Mouse (Mus musculus) mammary gland, adult 2 months (tissue): ENCODE data around the gene Noxa1. TPM values are rescaled to one million over a fixed set of nuclear protein-coding genes. Genes with fewer than 3 reads are reported as not detected.

Source experiments
- polyA plus RNA-seq: library from polyadenylated mRNA; depleted of rRNA; stranded (reverse); fragments of >200 nt; gene quantifications from 2 replicates; pipeline ENCODE4 v1.2.3, GENCODE M21; 2012; ENCODE audit warnings: low replicate concordance; rRNA removed

Noxa1 gene
- 0.07 and 0.16 TPM in 2 replicates for polyA plus RNA-seq

GRCm38 (mm10) chr2:25095109-25095850 lies at the start of gene Noxa1:
Noxa1 (minus strand) TSS chr2:25095149.

GRCm38 (mm10) chr2:25080076-25080475 lies 14.9 kb downstream of the Noxa1 start, which contains the start of gene Entpd8:
Entpd8 (plus strand) TSS chr2:25080304.

GRCm38 (mm10) chr2:25054221-25055067 lies 40.5 kb downstream of the Noxa1 start, which contains the start of gene Nsmf:
Nsmf (plus strand) TSS chr2:25054355.

Other genes with a start within 250 kb of the Noxa1 start
- gene Ehmt1, start 175.5 kb downstream of the Noxa1 start, polyA plus RNA-seq = 55.1 and 81.6 TPM in 2 replicates
- 208 and 219 TPM in 2 replicates for gene Arrdc1, start 159.9 kb downstream of the Noxa1 start, polyA plus RNA-seq
- gene Zmynd19, start 145.4 kb downstream of the Noxa1 start, polyA plus RNA-seq = 4.2 and 5.6 TPM in 2 replicates
- gene Dph7, start 132.7 kb downstream of the Noxa1 start, polyA plus RNA-seq = 15.6 and 19.0 TPM in 2 replicates
- gene Mrpl41, start 120.1 kb downstream of the Noxa1 start, polyA plus RNA-seq = 26.2 and 28.3 TPM in 2 replicates
- gene Pnpla7, start 119.1 kb downstream of the Noxa1 start, polyA plus RNA-seq = 23.6 and 35.9 TPM in 2 replicates
- gene Nsmf, start 40.8 kb downstream of the Noxa1 start, polyA plus RNA-seq = 113 and 165 TPM in 2 replicates
- 0.11 and 0.26 TPM in 2 replicates for gene Entpd8, start 14.8 kb downstream of the Noxa1 start, polyA plus RNA-seq
- gene Nrarp, start 85.6 kb upstream of the Noxa1 start, polyA plus RNA-seq = 15.2 and 32.0 TPM in 2 replicates
- gene Tor4a, start 101.7 kb upstream of the Noxa1 start, polyA plus RNA-seq = 34.9 and 70.8 TPM in 2 replicates
- 51.7 and 97.1 TPM in 2 replicates for gene Nelfb, start 116.3 kb upstream of the Noxa1 start, polyA plus RNA-seq
- 0.23 TPM in 1 of 2 replicates, not detected in the other for gene Stpg3, start 119.5 kb upstream of the Noxa1 start, polyA plus RNA-seq
- 0.17 and 0.19 TPM in 2 replicates for gene Fam166a, start 123.6 kb upstream of the Noxa1 start, polyA plus RNA-seq
- gene Tubb4b, start 129.6 kb upstream of the Noxa1 start, polyA plus RNA-seq = 306 and 366 TPM in 2 replicates
- 0.04 and 0.06 TPM in 2 replicates for gene Slc34a3, start 139.2 kb upstream of the Noxa1 start, polyA plus RNA-seq
- 0.19 and 0.24 TPM in 2 replicates for gene Rnf224, start 141.6 kb upstream of the Noxa1 start, polyA plus RNA-seq
- gene Rnf208, start 147.1 kb upstream of the Noxa1 start, polyA plus RNA-seq = 22.4 and 35.6 TPM in 2 replicates
- 20.7 and 26.5 TPM in 2 replicates for gene Cysrt1, start 147.3 kb upstream of the Noxa1 start, polyA plus RNA-seq
- gene AL732309.1, start 151.7 kb upstream of the Noxa1 start, polyA plus RNA-seq = 28.2 and 30.4 TPM in 2 replicates
- gene Tmem203, start 160.3 kb upstream of the Noxa1 start, polyA plus RNA-seq = 52.0 and 81.2 TPM in 2 replicates
- 18.4 and 28.7 TPM in 2 replicates for gene Tprn, start 167.5 kb upstream of the Noxa1 start, polyA plus RNA-seq
- 54.2 and 69.4 TPM in 2 replicates for gene Ssna1, start 177.3 kb upstream of the Noxa1 start, polyA plus RNA-seq
- gene Anapc2, start 177.3 kb upstream of the Noxa1 start, polyA plus RNA-seq = 82.5 and 180 TPM in 2 replicates
- gene Tmem210, start 193.0 kb upstream of the Noxa1 start, polyA plus RNA-seq = not detected in 2 replicates
- 9.9 and 19.6 TPM in 2 replicates for gene Lrrc26, start 194.8 kb upstream of the Noxa1 start, polyA plus RNA-seq
- gene Grin1, start 224.0 kb upstream of the Noxa1 start, polyA plus RNA-seq = 0.19 and 0.41 TPM in 2 replicates
- 11.8 and 12.5 TPM in 2 replicates for gene Man1b1, start 237.2 kb upstream of the Noxa1 start, polyA plus RNA-seq